Mouse (Mus musculus): ENCODE data around the gene Tob2. TPM values are rescaled to one million over a fixed set of nuclear protein-coding genes. Genes with fewer than 3 reads are reported as not detected.

Tob2 gene
- polyA plus RNA-seq, 1 experiment: 37.6 TPM

GRCm38 (mm10) chr15:81812696-81813631, 45.6 kb downstream of the Tob2 start:
- no peak for TF ChIP-seq GATA1 (IDR thresholded peaks at IDR 0.05; ENCODE audit: low read length)

DNA sequence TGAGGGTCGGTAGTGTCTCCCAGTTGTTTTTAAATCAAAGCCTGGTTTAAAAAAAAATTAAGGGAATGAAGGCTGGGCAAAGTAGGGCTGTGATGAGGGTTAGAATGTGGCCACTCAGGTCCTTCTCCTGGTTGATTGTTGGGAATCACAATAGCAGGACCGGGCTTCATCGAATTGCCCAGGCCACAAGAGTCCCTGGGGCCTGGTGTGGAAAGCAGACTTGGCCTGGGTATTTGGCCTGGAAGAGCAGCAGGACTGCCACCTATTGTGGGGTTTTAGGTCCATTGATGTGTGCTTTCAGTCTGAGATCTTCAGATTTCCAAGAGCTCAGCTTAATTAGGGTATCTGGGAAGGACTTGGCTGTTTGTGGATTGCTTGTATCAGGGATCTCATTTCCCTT, 46.3 kb downstream of the Tob2 start:
- no peak for TF ChIP-seq GATA1 (IDR thresholded peaks at IDR 0.05; ENCODE audit: low read length)

DNA sequence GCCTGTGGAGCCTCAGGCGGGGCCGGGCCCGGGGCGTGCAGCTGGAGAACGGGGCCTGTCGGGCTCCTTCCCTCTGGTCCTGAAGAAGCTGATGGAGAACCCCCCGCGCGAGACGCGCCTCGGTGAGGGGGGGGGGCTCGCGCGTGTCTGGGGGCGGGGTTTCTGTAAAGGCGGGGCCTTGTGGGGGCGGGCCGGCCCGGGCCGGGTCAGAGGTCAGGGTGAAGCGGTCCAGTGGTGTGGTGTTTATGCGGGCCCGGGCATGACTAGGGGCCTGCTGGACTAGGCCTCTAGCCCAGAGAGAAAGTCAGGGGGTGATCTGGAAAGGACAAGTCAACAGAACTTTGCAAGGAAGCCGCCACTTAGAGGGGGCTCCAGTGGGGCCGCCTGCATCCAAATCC, 47.0 kb downstream of the Tob2 start:
- no peak for TF ChIP-seq GATA1 (IDR thresholded peaks at IDR 0.05; ENCODE audit: low read length)

DNA sequence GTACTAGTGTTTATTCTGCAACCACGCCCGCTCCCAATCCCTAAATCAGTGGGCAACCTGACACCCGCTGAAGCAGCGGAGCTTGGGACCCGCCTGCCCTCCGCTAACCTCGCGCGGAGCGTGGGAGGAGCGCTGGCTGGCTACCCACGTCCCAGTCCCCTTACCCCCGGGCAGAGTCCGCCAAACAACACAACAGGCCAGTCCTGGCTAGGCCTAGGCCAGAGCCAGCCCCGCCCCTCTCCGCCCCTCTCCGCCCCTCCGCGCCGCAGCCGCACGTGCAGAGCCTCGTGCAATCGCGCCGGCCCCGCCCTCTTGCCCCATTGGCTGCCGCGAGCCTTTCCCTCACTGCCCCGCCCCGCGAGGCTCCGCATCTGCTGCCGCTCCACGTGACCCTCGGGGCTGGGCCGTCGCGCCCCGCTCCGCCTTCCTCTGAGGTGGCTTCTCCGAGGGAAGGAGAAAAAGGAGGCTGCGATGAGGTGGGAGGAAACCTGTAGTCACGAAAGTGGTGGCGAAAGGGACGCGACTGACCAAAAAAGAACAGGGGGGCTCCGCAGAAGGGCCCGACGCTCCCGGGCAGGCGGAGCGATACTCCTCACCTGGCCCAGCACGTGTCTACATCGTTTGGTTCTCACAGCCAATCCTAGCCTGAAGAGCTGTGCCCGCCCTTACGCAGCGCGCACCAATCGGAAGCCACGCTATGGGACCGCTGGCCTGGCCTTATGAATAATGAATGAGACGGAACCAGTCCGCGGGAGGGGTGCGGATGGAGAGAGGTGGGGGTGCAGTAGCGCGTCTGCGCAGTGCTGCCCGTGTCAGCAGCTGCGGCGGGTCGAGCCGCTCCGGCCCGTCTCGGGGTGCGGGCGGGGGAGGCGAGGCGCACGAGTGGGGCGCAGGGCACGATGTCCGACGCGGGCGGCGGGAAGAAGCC, 47.7 kb downstream of the Tob2 start:
- no peak for TF ChIP-seq GATA1 (IDR thresholded peaks at IDR 0.05; ENCODE audit: low read length)

GRCm38 (mm10) chr15:81810150-81810549, 48.4 kb downstream of the Tob2 start:
- TF ChIP-seq GATA1 (IDR thresholded peaks at IDR 0.05; ENCODE audit: low read length): no peak

GRCm38 (mm10) chr15:81809550-81809949, 49.0 kb downstream of the Tob2 start:
- TF ChIP-seq GATA1 (IDR thresholded peaks at IDR 0.05; ENCODE audit: low read length): no peak

GRCm38 (mm10) chr15:81808799-81809198, 49.8 kb downstream of the Tob2 start:
- TF ChIP-seq GATA1 (IDR thresholded peaks at IDR 0.05; ENCODE audit: low read length): no peak

GRCm38 (mm10) chr15:81806621-81807404, 51.8 kb downstream of the Tob2 start:
- TF ChIP-seq GATA1 (IDR thresholded peaks at IDR 0.05; ENCODE audit: low read length): no peak

DNA sequence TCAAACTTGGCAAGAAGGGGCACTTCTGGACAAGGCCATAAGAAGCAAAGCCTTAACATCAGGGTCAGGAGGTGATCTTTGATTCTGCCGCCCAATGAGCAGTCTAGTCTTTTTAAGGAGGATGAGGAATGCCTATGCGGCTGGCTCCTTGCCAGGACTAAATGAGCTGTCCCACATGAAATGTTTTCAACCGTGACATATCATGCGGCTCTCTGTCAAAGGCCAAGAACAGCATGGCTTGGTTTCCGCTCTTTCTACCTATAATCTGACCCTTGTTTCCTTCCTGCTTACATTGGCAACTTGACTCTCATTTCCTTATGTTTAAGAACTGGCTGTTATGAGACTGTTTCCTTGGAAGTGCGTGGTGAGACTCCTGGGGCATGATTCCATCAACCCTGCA, 53.0 kb downstream of the Tob2 start:
- no peak for TF ChIP-seq GATA1 (IDR thresholded peaks at IDR 0.05; ENCODE audit: low read length)

GRCm38 (mm10) chr15:81804883-81805282, 53.7 kb downstream of the Tob2 start:
- TF ChIP-seq GATA1 (IDR thresholded peaks at IDR 0.05; ENCODE audit: low read length): no peak

GRCm38 (mm10) chr15:81804172-81804571, 54.4 kb downstream of the Tob2 start:
- no peak for TF ChIP-seq GATA1 (IDR thresholded peaks at IDR 0.05; ENCODE audit: low read length)

DNA sequence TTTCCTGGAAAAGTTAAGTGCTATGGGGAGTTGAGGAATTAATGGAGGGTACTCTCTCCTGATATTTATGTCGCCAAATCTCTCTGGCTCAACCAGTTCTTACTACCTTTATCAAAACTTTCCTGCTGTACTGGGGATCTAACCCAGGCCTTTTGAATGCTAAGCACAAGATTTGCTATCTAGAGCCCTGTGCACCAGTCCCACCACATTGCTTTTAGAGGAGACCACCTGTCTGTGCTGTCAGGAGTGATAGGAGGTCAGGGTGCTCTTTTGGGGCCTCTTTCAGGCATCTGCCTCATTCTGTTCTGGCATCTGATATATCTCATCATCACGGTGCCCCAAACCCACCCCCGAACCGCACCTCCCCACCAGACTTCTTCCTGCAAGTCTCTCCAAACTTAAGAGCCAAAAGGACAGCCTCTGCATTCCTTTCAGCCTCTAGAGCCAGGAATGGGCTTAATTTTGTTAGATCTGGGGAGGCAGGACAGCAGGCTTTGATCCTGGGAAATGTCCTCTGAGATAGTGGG, 55.1 kb downstream of the Tob2 start:
- TF ChIP-seq GATA1 (IDR thresholded peaks at IDR 0.05; ENCODE audit: low read length): no peak

DNA sequence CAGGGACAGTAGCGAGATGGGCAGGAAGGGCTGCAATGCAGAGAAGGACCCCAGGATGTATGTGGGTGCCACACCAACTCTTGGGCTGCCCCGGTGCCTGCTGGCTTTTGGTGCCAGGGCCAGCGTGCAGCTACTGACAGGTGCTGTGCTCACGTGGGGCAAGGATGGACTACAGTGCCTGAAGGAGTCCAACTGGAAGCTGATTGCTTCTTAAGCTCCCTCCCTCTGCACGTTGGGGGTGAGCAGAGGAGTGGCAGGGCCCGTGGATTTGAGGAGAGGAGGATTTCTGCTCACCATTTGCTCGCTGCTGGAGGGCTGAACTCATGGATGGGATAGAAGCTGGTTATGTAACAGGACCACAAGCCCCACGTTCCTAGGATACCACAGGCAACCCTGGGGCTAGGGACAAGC, 55.6 kb downstream of the Tob2 start:
- TF ChIP-seq GATA1 (IDR thresholded peaks at IDR 0.05; ENCODE audit: low read length): no peak

- no peak for TF ChIP-seq GATA1 (IDR thresholded peaks at IDR 0.05; ENCODE audit: low read length)
Observed at GRCm38 (mm10) chr15:81802001-81802890, 56.4 kb downstream of the Tob2 start, which contains the start of gene Tef. Tef (plus strand) TSS chr15:81802421.
